Mouse (Mus musculus): ENCODE results near the gene Ice2. TPM values are rescaled to one million over a fixed set of nuclear protein-coding genes. Genes with fewer than 3 reads are reported as not detected.
A peak's percentile ranks its signal among the peaks of the same experiment; 100 is the strongest.

Gene Ice2
- total and polyA plus RNA-seq, 2 experiments from 2014 or later, result 7.0 to 9.8 TPM

GRCm38 (mm10) chr9:69364117-69364516, 33.6 kb upstream of the Ice2 start:
- ATAC-seq, result peak; percentile 56
- H3K36me3 ChIP-seq (ENCODE audit: insufficient read depth), result no peaks in the 10 kb centered on the region

GRCm38 (mm10) chr9:69367055-69367454, 30.7 kb upstream of the Ice2 start:
- Histone ChIP-seq H3K27me3 (ENCODE audit: insufficient read depth, low read length) (no peaks in the 10 kb centered on the region), H3K9me3 (ENCODE audit: low read length) (no peaks in the 10 kb centered on the region), H3K36me3 (ENCODE audit: insufficient read depth) (no peaks in the 10 kb centered on the region), H3K4me3 (ENCODE audit: low read depth, low read length) (no peak overlapping the region), H3K9ac (no peak overlapping the region), H3K4me2 (ENCODE audit: low read depth) (no peak overlapping the region), H3K4me1 (ENCODE audit: insufficient read depth) (no peaks in the 10 kb centered on the region), H3K27ac (ENCODE audit: low read depth, low read length) (no peak overlapping the region)
- DNase-seq, result no peak
- no peak for TF ChIP-seq CTCF (IDR thresholded peaks at IDR 0.05; ENCODE audit: low read depth)
- ATAC-seq, result no peak
- 79% methylated on average over 4 of the region's 4 CpGs for WGBS

More at GRCm38 (mm10) chr9:69364117-69364516, 33.6 kb upstream of the Ice2 start:
- 42% methylated on average over 16 of the region's 16 CpGs for WGBS
- no peak overlapping the region for H3K4me3 ChIP-seq (ENCODE audit: low read depth, low read length)
- 0 out of 2 replicates have a peak, but pooled peaks cover under 1% of the 10 kb centered on the region for H3K4me1 ChIP-seq (ENCODE audit: insufficient read depth)
- DNase-seq, result no peak
- TF ChIP-seq CTCF (IDR thresholded peaks at IDR 0.05; ENCODE audit: low read depth), result no peak
- 0 out of 2 replicates have a peak overlapping the region, but pooled peaks have one; percentile 19 for H3K4me2 ChIP-seq (ENCODE audit: low read depth)
- H3K27me3 ChIP-seq (ENCODE audit: insufficient read depth, low read length), result no peaks in the 10 kb centered on the region
- no peak overlapping the region for H3K27ac ChIP-seq (ENCODE audit: low read depth, low read length)
- H3K9ac ChIP-seq, result no peak overlapping the region
- no peaks in the 10 kb centered on the region for H3K9me3 ChIP-seq (ENCODE audit: low read length)

DNA sequence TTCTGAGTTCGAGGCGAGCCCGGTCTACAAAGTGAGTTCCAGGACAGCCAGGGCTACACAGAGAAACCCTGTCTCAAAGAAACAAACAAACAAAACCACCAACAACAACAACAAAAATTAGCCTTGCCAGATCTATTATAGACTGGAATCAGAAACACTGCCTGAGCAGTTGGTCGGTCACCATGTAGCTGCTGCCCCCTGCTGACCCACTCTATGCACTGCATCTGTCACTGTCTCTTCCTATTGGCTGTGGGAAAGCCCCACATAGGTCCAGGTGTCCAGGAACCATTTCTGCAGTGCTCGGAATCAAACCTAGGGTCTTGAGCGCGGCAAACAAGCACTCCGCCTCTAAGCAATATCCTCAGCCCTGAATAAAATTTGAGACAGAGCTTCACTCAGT, 29.6 kb upstream of the Ice2 start:
- no peaks in the 10 kb centered on the region for H3K27me3 ChIP-seq (ENCODE audit: insufficient read depth, low read length)
- no peak for ATAC-seq
- H3K27ac ChIP-seq (ENCODE audit: low read depth, low read length), result no peak overlapping the region
- H3K9me3 ChIP-seq (ENCODE audit: low read length), result no peaks in the 10 kb centered on the region
- H3K4me2 ChIP-seq (ENCODE audit: low read depth), result no peak overlapping the region
- no peak overlapping the region for H3K4me3 ChIP-seq (ENCODE audit: low read depth, low read length)
- 67% methylated on average over 8 of the region's 8 CpGs for WGBS
- H3K4me1 ChIP-seq (ENCODE audit: insufficient read depth), result 0 out of 2 replicates have a peak, but pooled peaks cover 4% of the 10 kb centered on the region
- no peaks in the 10 kb centered on the region for H3K36me3 ChIP-seq (ENCODE audit: insufficient read depth)
- peak; percentile 77 for TF ChIP-seq CTCF (IDR thresholded peaks at IDR 0.05; ENCODE audit: low read depth)
- DNase-seq, result peak; percentile 54
- no peak overlapping the region for H3K9ac ChIP-seq

DNA sequence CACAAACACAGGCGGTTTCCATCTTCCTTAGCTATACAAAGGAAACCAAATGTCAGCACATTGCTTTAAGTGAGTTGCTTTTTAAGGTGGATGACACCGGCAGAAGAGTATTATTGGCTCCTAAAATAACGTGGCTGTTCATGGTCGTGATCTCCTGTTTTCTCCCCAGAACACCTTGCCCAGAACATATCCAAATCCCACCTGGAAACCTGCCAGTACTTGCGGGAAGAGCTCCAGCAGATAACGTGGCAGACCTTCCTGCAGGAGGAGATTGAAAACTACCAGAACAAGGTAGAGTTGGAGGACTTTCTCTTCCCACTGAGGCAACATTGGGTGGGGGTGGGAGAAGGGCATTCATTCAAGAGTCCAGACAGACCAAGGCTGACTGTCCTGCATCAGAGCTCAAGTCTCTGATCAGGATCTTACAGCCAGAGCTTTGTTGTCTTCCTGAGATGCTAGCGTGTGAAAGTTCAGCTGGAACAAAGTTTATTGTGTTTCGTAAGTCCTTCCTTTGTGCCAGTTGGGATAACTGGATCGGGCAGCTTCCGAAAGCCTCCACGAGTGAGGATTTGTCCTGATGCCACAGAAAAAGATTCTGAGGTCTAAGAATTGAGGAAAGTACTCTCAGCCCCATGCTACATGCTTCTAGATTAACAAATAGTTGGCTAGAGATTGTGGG, 26.5 kb upstream of the Ice2 start:
- H3K9ac ChIP-seq, result no peak overlapping the region
- 0 out of 2 replicates have a peak, but pooled peaks cover 4% of the 10 kb centered on the region for H3K4me1 ChIP-seq (ENCODE audit: insufficient read depth)
- H3K4me2 ChIP-seq (ENCODE audit: low read depth), result no peak overlapping the region
- no peak overlapping the region for H3K4me3 ChIP-seq (ENCODE audit: low read depth, low read length)
- no peak overlapping the region for H3K27ac ChIP-seq (ENCODE audit: low read depth, low read length)
- WGBS, result 74% methylated on average over 11 of the region's 11 CpGs
- H3K27me3 ChIP-seq (ENCODE audit: insufficient read depth, low read length), result no peaks in the 10 kb centered on the region
- no peaks in the 10 kb centered on the region for H3K36me3 ChIP-seq (ENCODE audit: insufficient read depth)
- ATAC-seq (no peak), DNase-seq (no peak)
- TF ChIP-seq CTCF (IDR thresholded peaks at IDR 0.05; ENCODE audit: low read depth), result no peak
- H3K9me3 ChIP-seq (ENCODE audit: low read length), result no peaks in the 10 kb centered on the region

- DNase-seq, result no peak
- H3K27me3 ChIP-seq (ENCODE audit: insufficient read depth, low read length), result no peaks in the 10 kb centered on the region
- H3K4me2 ChIP-seq (ENCODE audit: low read depth), result no peak overlapping the region
- 21% methylated on average over 4 of the region's 4 CpGs for WGBS
- H3K4me3 ChIP-seq (ENCODE audit: low read depth, low read length), result no peak overlapping the region
- no peak overlapping the region for H3K9ac ChIP-seq
- no peaks in the 10 kb centered on the region for H3K9me3 ChIP-seq (ENCODE audit: low read length)
- TF ChIP-seq CTCF (IDR thresholded peaks at IDR 0.05; ENCODE audit: low read depth), result no peak
- peak; percentile 64; the same call in 1 of the 2 replicates for ATAC-seq
- no peak overlapping the region for H3K27ac ChIP-seq (ENCODE audit: low read depth, low read length)
- H3K4me1 ChIP-seq (ENCODE audit: insufficient read depth), result 0 out of 2 replicates have a peak, but pooled peaks cover 4% of the 10 kb centered on the region
- no peaks in the 10 kb centered on the region for H3K36me3 ChIP-seq (ENCODE audit: insufficient read depth)
Measured at GRCm38 (mm10) chr9:69372871-69373270, 24.8 kb upstream of the Ice2 start.

- no peak overlapping the region for H3K27ac ChIP-seq (ENCODE audit: low read depth, low read length)
- 0 out of 2 replicates have a peak, but pooled peaks cover 4% of the 10 kb centered on the region for H3K4me1 ChIP-seq (ENCODE audit: insufficient read depth)
- no peaks in the 10 kb centered on the region for H3K27me3 ChIP-seq (ENCODE audit: insufficient read depth, low read length)
- H3K4me2 ChIP-seq (ENCODE audit: low read depth), result no peak overlapping the region
- DNase-seq, result no peak
- no peak overlapping the region for H3K9ac ChIP-seq
- ATAC-seq, result no peak
- H3K4me3 ChIP-seq (ENCODE audit: low read depth, low read length), result no peak overlapping the region
- no peaks in the 10 kb centered on the region for H3K9me3 ChIP-seq (ENCODE audit: low read length)
- peak; percentile 23; the same call in 1 of the 2 replicates for TF ChIP-seq CTCF (IDR thresholded peaks at IDR 0.05; ENCODE audit: low read depth)
- no peaks in the 10 kb centered on the region for H3K36me3 ChIP-seq (ENCODE audit: insufficient read depth)
- 85% methylated on average over 4 of the region's 4 CpGs for WGBS
Measured at GRCm38 (mm10) chr9:69376982-69377653, 20.6 kb upstream of the Ice2 start.

DNA sequence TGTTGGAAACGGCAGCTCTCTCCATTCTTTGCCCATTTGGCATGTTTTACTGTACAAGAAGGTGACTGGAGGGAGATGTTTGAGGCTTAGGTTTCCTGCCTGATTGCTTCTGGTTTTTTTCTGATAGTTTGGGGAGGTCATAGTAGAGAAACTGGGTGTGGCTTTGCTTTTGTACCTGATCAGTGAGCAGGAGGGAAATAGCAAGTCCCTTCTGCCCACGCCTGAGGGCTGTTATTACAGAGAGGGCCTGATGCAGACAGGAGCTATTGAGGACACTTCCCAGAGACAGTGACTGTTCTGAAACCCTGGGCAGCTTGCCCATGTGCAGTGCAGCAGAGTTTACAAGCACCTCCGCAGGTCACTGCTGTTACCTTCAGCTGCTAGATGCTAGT, 20.1 kb upstream of the Ice2 start:
- WGBS, result 81% methylated on average over 3 of the region's 3 CpGs
- ATAC-seq, result no peak

More for the DNA sequence above, 20.1 kb upstream of the Ice2 start:
- Histone ChIP-seq H3K9me3 (ENCODE audit: low read length) (no peaks in the 10 kb centered on the region), H3K9ac (no peak overlapping the region), H3K4me3 (ENCODE audit: low read depth, low read length) (no peak overlapping the region), H3K27ac (ENCODE audit: low read depth, low read length) (no peak overlapping the region), H3K36me3 (ENCODE audit: insufficient read depth) (no peaks in the 10 kb centered on the region), H3K27me3 (ENCODE audit: insufficient read depth, low read length) (no peaks in the 10 kb centered on the region), H3K4me1 (ENCODE audit: insufficient read depth) (0 out of 2 replicates have a peak, but pooled peaks cover 3% of the 10 kb centered on the region), H3K4me2 (ENCODE audit: low read depth) (no peak overlapping the region)
- DNase-seq, result no peak
- TF ChIP-seq CTCF (IDR thresholded peaks at IDR 0.05; ENCODE audit: low read depth), result no peak
